Mouse (Mus musculus): ENCODE results near the gene Klhdc8b. TPM values are rescaled to one million over a fixed set of nuclear protein-coding genes. Genes with fewer than 3 reads are reported as not detected.

The Klhdc8b gene
- polyA plus RNA-seq, 1 experiment from 2014 or later: 94.7 TPM

- peaks cover 0 to 8% of the 10 kb centered on the region in 2 experiments; a peak in 2 of 4 replicates for H3K4me1 ChIP-seq (ENCODE audit: control insufficient read depth in 2 of 2, insufficient read depth in 2 of 2, low read length in 2 of 2)
- no peak overlapping the region for H3K9ac ChIP-seq (ENCODE audit: low read length)
- H3K9me3 ChIP-seq (ENCODE audit: control insufficient read depth, low read length): no peaks in the 10 kb centered on the region
- no peak overlapping the region for H3K4me2 ChIP-seq (ENCODE audit: low read length)
- H3K4me3 ChIP-seq (ENCODE audit: control insufficient read depth in 1 of 2, insufficient read depth in 1 of 2, low read depth in 1 of 2, low read length in 2 of 2): no peak overlapping the region
- H3K27me3 ChIP-seq (ENCODE audit: control insufficient read depth, insufficient read depth, low read length): no peaks in the 10 kb centered on the region
- WGBS: 85% methylated on average over 3 of the region's 3 CpGs
- H3K27ac ChIP-seq (replicated peaks in 1 of 2; ENCODE audit: control insufficient read depth in 1 of 2, insufficient read depth in 1 of 2, low read depth in 2 of 2, low read length in 2 of 2): no peak overlapping the region
- peaks cover 16% of the 10 kb centered on the region for H3K36me3 ChIP-seq (ENCODE audit: control insufficient read depth, insufficient read depth, low read length)
- no peak for ATAC-seq (ENCODE audit: insufficient number of reproducible peaks, insufficient read depth, low FRiP score, low read depth)
Measured at GRCm38 (mm10) chr9:108398324-108398723, 63.1 kb downstream of the Klhdc8b start.

Other genes with a start within 250 kb of the Klhdc8b start
- gene Dag1, start 197.6 kb downstream of the Klhdc8b start, polyA plus RNA-seq (2014; fragmentation: Nextera tagmentation; extraction: Ambion mirVana): 143 and 146 TPM in 2 replicates
- gene Nicn1, start 171.2 kb downstream of the Klhdc8b start, polyA plus RNA-seq (2014; fragmentation: Nextera tagmentation; extraction: Ambion mirVana): 26.5 and 29.1 TPM in 2 replicates
- 10.4 and 11.2 TPM in 2 replicates for gene Amt, start 164.7 kb downstream of the Klhdc8b start, polyA plus RNA-seq (2014; fragmentation: Nextera tagmentation; extraction: Ambion mirVana)
- gene Rhoa, start 155.5 kb downstream of the Klhdc8b start, polyA plus RNA-seq (2014; fragmentation: Nextera tagmentation; extraction: Ambion mirVana): 229 and 289 TPM in 2 replicates
- 36.5 and 39.4 TPM in 2 replicates for gene Tcta, start 155.4 kb downstream of the Klhdc8b start, polyA plus RNA-seq (2014; fragmentation: Nextera tagmentation; extraction: Ambion mirVana)
- 694 and 725 TPM in 2 replicates for gene Gpx1, start 122.7 kb downstream of the Klhdc8b start, polyA plus RNA-seq (2014; fragmentation: Nextera tagmentation; extraction: Ambion mirVana)
- 88.6 and 90.1 TPM in 2 replicates for gene Usp4, start 113.7 kb downstream of the Klhdc8b start, polyA plus RNA-seq (2014; fragmentation: Nextera tagmentation; extraction: Ambion mirVana)
- 0.43 TPM in 2 replicates for gene 1700102P08Rik, start 68.8 kb downstream of the Klhdc8b start, polyA plus RNA-seq (2014; fragmentation: Nextera tagmentation; extraction: Ambion mirVana)
- 0.73 and 0.88 TPM in 2 replicates for gene Ccdc36, start 33.1 kb downstream of the Klhdc8b start, polyA plus RNA-seq (2014; fragmentation: Nextera tagmentation; extraction: Ambion mirVana)
- gene BC048562, start 25.1 kb downstream of the Klhdc8b start, polyA plus RNA-seq (2014; fragmentation: Nextera tagmentation; extraction: Ambion mirVana): not detected in 2 replicates
- gene Ccdc71, start 1.1 kb downstream of the Klhdc8b start, polyA plus RNA-seq (2014; fragmentation: Nextera tagmentation; extraction: Ambion mirVana): 31.0 and 31.9 TPM in 2 replicates
- 38.9 and 41.5 TPM in 2 replicates for gene Lamb2, start 18.2 kb upstream of the Klhdc8b start, polyA plus RNA-seq (2014; fragmentation: Nextera tagmentation; extraction: Ambion mirVana)
- 54.4 and 57.0 TPM in 2 replicates for gene Usp19, start 29.0 kb upstream of the Klhdc8b start, polyA plus RNA-seq (2014; fragmentation: Nextera tagmentation; extraction: Ambion mirVana)
- gene Qars, start 46.1 kb upstream of the Klhdc8b start, polyA plus RNA-seq (2014; fragmentation: Nextera tagmentation; extraction: Ambion mirVana): 62.8 and 78.8 TPM in 2 replicates
- gene Qrich1, start 55.2 kb upstream of the Klhdc8b start, polyA plus RNA-seq (2014; fragmentation: Nextera tagmentation; extraction: Ambion mirVana): 85.1 and 91.9 TPM in 2 replicates
- gene Impdh2, start 98.7 kb upstream of the Klhdc8b start, polyA plus RNA-seq (2014; fragmentation: Nextera tagmentation; extraction: Ambion mirVana): 94.2 and 97.5 TPM in 2 replicates
- gene Ndufaf3, start 105.9 kb upstream of the Klhdc8b start, polyA plus RNA-seq (2014; fragmentation: Nextera tagmentation; extraction: Ambion mirVana): 74.3 and 78.1 TPM in 2 replicates
- gene Dalrd3, start 108.3 kb upstream of the Klhdc8b start, polyA plus RNA-seq (2014; fragmentation: Nextera tagmentation; extraction: Ambion mirVana): 71.8 and 71.9 TPM in 2 replicates
- gene Wdr6, start 117.2 kb upstream of the Klhdc8b start, polyA plus RNA-seq (2014; fragmentation: Nextera tagmentation; extraction: Ambion mirVana): 39.8 and 46.9 TPM in 2 replicates
- 16.1 and 20.6 TPM in 2 replicates for gene P4htm, start 136.1 kb upstream of the Klhdc8b start, polyA plus RNA-seq (2014; fragmentation: Nextera tagmentation; extraction: Ambion mirVana)
- gene Arih2, start 187.8 kb upstream of the Klhdc8b start, polyA plus RNA-seq (2014; fragmentation: Nextera tagmentation; extraction: Ambion mirVana): 33.5 and 34.8 TPM in 2 replicates
- gene Slc25a20, start 200.5 kb upstream of the Klhdc8b start, polyA plus RNA-seq (2014; fragmentation: Nextera tagmentation; extraction: Ambion mirVana): 50.2 and 65.3 TPM in 2 replicates
- gene Prkar2a, start 227.7 kb upstream of the Klhdc8b start, polyA plus RNA-seq (2014; fragmentation: Nextera tagmentation; extraction: Ambion mirVana): 31.5 and 33.5 TPM in 2 replicates

All from heart, embryonic 14.5 days (tissue).